Mouse (Mus musculus) megakaryocyte, embryonic 14.5 days (primary cell): ENCODE data around the gene Fyn.

Experiments
- FLI1 ChIP-seq: IDR thresholded peaks from 2 replicates; pipeline ENCODE4 v1.6.1; 2012; ENCODE audit warnings: low read length, inconsistent platforms, mixed read lengths
- GATA1 ChIP-seq: IDR thresholded peaks from 3 replicates; pipeline ENCODE4 v1.6.1; 2012; ENCODE audit warnings: mixed read lengths, low read length, inconsistent platforms, borderline replicate concordance

GRCm38 (mm10) chr10:39611234-39611633, 242.6 kb downstream of the Fyn start:
- TF ChIP-seq GATA1 (no peak), FLI1 (no peak)
